Mouse (Mus musculus) liver, embryonic 11.5 days (tissue): ENCODE results near the gene Dpf2. TPM values are rescaled to one million over a fixed set of nuclear protein-coding genes. Genes with fewer than 3 reads are reported as not detected.
A peak's percentile ranks its signal among the peaks of the same experiment; 100 is the strongest.

Source experiments
- ATAC-seq: fragments of 200-750 bp; cut with Nextera tagmentation; replicated peaks from 2 replicates; pipeline ENCODE4 v1.8.0; 2017; ENCODE audit warnings: moderate number of reproducible peaks, mild to moderate bottlenecking, moderate TSS enrichment, moderate library complexity; ENCODE audit not compliant: low FRiP score
- DNase-seq: peaks from one replicate; pipeline ENCODE4 v3.0.0-alpha.2; 2017; ENCODE audit warnings: low spot score
- H3K27ac ChIP-seq: fragments of 300-500 bp; sonication (generic); 2 replicates; pipeline ENCODE4 v1.5.1; 2014; ENCODE audit warnings: mild to moderate bottlenecking, low read depth, low read length, control low read depth
- H3K27me3 ChIP-seq: fragments of 300-500 bp; sonication (generic); replicated peaks from 2 replicates; pipeline ENCODE4 v1.6.1; 2014; ENCODE audit warnings: low read length, mixed read lengths; ENCODE audit not compliant: control insufficient read depth, insufficient read depth
- H3K36me3 ChIP-seq: fragments of 300-500 bp; sonication (generic); 2 replicates; pipeline ENCODE4 v1.6.1; 2014; ENCODE audit warnings: mild to moderate bottlenecking, low read length, moderate library complexity, mixed read lengths; ENCODE audit not compliant: control insufficient read depth, insufficient read depth
- H3K4me1 ChIP-seq: fragments of 300-500 bp; sonication (generic); replicated peaks from 2 replicates; pipeline ENCODE4 v1.6.1; 2014; ENCODE audit warnings: low read length, mixed read lengths; ENCODE audit not compliant: control insufficient read depth, insufficient read depth
- H3K4me2 ChIP-seq: fragments of 300-500 bp; sonication (generic); 2 replicates; pipeline ENCODE4 v1.6.1; 2014; ENCODE audit warnings: mild to moderate bottlenecking, control low read depth, moderate library complexity
- H3K4me3 ChIP-seq: fragments of 300-500 bp; sonication (generic); 2 replicates; pipeline ENCODE4 v1.5.1; 2014; ENCODE audit warnings: low read depth, low read length, control low read depth
- H3K9ac ChIP-seq: fragments of 300-500 bp; sonication (generic); 2 replicates; pipeline ENCODE4 v1.6.1; 2014; ENCODE audit warnings: low read depth, low read length, control low read depth
- H3K9me3 ChIP-seq: fragments of 300-500 bp; sonication (generic); 2 replicates; pipeline ENCODE4 v1.6.1; 2016; ENCODE audit warnings: low read length, inconsistent platforms, mixed read lengths; ENCODE audit not compliant: control insufficient read depth
- WGBS: fragments of 180-500 bp; shearing (Covaris S2); extraction: QIAGEN DNeasy Blood & Tissue Kit; methylation state at CpG from one replicate; pipeline ENCODE4 v1.1.7; 2014; 5-methylcytosine and 5-hydroxymethylcytosine counted together
- polyA plus RNA-seq: library from polyadenylated mRNA; unstranded; fragments of >200 nt; fragmentation: Nextera tagmentation; extraction: Ambion mirVana; gene quantifications from 2 replicates; pipeline ENCODE4 v1.2.1, GENCODE M21; 2014

Gene Dpf2
- polyA plus RNA-seq, 1 experiment from 2014 or later, result 119 TPM

DNA sequence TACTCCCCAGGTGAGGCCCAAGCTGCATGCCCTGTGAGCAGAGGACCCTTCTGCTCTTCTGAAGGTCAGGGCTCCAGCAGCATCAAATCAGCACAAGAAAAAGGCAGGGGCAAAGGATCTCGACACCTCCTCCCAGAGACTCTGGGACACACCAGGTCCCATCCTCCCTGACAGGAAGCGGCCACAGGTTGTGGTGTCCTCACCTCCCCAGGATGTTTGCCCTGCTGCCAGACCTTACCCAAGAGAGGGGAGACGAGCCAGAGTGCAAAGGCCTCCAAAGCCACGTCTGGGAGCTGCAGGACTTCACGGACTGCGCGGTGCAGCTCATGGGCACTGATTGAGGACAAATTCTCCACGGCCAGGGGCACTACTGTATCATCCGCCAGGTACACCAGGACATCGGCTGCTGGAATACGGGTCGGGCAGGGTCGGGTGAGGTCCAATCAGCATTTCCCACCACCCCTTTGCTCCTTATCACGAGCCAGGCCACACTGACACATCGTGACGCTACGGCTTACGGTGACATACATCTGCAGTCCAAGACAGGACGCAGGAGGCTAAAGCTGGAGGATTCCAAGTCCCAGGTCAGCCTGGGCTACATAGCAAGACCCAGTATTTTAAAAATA, 39.8 kb downstream of the Dpf2 start:
- H3K4me3 ChIP-seq, result no peak overlapping the region
- 61% methylated on average over 19 of the region's 19 CpGs for WGBS
- no peak for DNase-seq
- no peak for ATAC-seq
- H3K36me3 ChIP-seq, result peaks cover 11% of the 10 kb centered on the region; the same call in 1 of the 2 replicates
- H3K4me1 ChIP-seq, result peaks cover 47% of the 10 kb centered on the region
- no peak overlapping the region for H3K27ac ChIP-seq
- H3K9me3 ChIP-seq, result no peaks in the 10 kb centered on the region
- H3K9ac ChIP-seq, result no peak overlapping the region
- H3K4me2 ChIP-seq, result peak overlapping the region; percentile 78
- H3K27me3 ChIP-seq, result no peaks in the 10 kb centered on the region

DNA sequence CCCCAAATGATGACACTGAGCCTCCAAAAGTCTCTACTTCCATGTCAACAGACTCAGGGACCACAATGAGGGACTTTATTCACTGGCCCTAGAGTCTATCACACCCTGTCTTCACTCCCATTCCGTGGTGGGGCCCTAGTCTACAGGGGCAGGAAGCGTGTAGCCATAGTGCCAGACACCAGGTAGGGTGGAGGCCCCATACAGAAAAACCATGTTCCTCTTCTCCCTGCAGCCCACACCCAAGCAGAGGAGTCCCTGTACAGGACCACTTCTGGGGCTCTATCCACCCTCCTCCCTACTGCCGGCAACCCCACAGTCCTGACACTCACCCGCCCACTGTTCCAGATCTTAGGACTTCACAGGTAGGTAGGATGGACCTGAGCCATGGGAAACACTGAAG, 40.3 kb downstream of the Dpf2 start:
- Histone ChIP-seq H3K27ac (no peak overlapping the region), H3K4me2 (peak overlapping the region; percentile 21; the same call in 1 of the 2 replicates), H3K4me1 (peaks cover 43% of the 10 kb centered on the region), H3K36me3 (peaks cover 11% of the 10 kb centered on the region; the same call in 1 of the 2 replicates), H3K9ac (no peak overlapping the region), H3K27me3 (no peaks in the 10 kb centered on the region), H3K9me3 (no peaks in the 10 kb centered on the region), H3K4me3 (no peak overlapping the region; the same call in 1 of the 2 replicates)
- DNase-seq (no peak), ATAC-seq (no peak)
- 67% methylated on average over 4 of the region's 4 CpGs for WGBS

DNA sequence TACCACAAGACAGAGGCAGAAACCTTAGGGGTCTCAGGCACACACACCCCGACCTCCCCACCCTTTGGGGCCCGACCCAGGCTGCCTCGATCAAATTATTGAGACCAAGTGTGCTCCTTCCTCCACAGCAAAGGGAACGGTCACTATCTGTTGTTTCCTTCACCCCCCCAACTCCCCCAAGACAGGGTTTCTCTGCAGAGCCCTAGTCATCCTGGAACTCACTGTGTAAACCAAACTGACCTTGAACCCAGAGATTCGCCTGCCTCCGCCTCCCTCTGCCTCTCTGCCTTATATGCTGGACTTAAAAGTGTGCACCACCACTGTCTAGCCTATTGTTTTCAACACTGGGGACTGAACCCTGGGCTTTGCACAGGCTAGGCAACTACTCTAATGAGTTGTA, 41.1 kb downstream of the Dpf2 start:
- 40% methylated on average over 6 of the region's 6 CpGs for WGBS
- DNase-seq, result no peak
- Histone ChIP-seq H3K4me2 (peak overlapping the region; percentile 44), H3K4me3 (no peak overlapping the region), H3K4me1 (peaks cover 43% of the 10 kb centered on the region), H3K36me3 (peaks cover 11% of the 10 kb centered on the region; the same call in 1 of the 2 replicates), H3K9me3 (no peaks in the 10 kb centered on the region), H3K27me3 (no peaks in the 10 kb centered on the region), H3K27ac (peak overlapping the region; percentile 82), H3K9ac (no peak overlapping the region)
- no peak for ATAC-seq

DNA sequence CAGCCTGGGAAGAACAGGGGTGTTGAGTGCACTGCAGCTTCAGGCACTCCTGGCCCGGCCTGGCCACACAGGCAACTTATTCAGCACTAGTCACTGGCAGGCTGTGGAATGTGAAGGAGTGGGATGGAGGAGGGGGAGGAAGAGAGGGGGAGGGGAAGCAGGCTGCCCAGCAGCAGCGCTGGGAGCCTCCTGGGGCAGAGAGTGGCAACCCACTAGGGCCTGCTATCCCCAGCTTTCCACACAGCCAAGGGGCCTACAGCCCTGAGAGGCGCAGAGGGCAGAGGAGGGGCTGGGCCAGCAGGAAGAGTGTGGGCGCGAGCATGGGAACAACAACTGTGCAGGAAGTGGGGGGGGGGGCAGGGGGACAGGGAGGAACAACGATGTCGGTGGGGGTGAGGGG, 41.5 kb downstream of the Dpf2 start:
- Histone ChIP-seq H3K27ac (peak overlapping the region; percentile 82), H3K27me3 (no peaks in the 10 kb centered on the region), H3K4me1 (peaks cover 43% of the 10 kb centered on the region), H3K4me2 (peak overlapping the region; percentile 44), H3K9me3 (no peaks in the 10 kb centered on the region), H3K4me3 (no peak overlapping the region), H3K36me3 (peaks cover 11% of the 10 kb centered on the region; the same call in 1 of the 2 replicates), H3K9ac (peak overlapping the region; percentile 44; the same call in 1 of the 2 replicates)
- ATAC-seq (peak; percentile 22; the same call in 1 of the 2 replicates), DNase-seq (peak; percentile 55)
- WGBS, result 24% methylated on average over 7 of the region's 7 CpGs

DNA sequence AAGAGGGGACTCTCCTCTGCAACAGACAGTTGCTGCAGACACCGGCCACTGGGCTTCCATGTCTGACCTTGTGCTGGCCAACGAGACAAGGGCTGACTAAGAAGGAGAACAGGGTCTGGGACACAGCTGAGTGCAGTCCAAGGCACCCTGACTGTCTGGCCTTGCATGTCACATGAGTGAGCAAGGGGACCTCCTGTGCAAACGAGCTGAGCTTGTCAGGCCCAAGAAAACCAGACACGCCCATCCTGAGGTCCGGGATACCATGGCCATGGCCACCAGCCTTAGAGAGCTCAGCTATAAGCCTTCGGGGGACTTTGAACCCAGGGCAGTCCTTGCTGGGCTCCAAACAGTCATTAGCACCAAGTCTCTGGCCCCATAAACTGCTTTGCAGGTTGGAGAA, 44.7 kb downstream of the Dpf2 start:
- no peak overlapping the region for H3K27ac ChIP-seq
- H3K9me3 ChIP-seq, result no peaks in the 10 kb centered on the region
- H3K4me2 ChIP-seq, result no peak overlapping the region
- no peak overlapping the region for H3K9ac ChIP-seq
- H3K4me1 ChIP-seq, result peaks cover 23% of the 10 kb centered on the region
- no peaks in the 10 kb centered on the region for H3K27me3 ChIP-seq
- 80% methylated on average over 6 of the region's 6 CpGs for WGBS
- ATAC-seq (no peak), DNase-seq (no peak)
- H3K4me3 ChIP-seq, result no peak overlapping the region
- peaks cover 32% of the 10 kb centered on the region for H3K36me3 ChIP-seq

DNA sequence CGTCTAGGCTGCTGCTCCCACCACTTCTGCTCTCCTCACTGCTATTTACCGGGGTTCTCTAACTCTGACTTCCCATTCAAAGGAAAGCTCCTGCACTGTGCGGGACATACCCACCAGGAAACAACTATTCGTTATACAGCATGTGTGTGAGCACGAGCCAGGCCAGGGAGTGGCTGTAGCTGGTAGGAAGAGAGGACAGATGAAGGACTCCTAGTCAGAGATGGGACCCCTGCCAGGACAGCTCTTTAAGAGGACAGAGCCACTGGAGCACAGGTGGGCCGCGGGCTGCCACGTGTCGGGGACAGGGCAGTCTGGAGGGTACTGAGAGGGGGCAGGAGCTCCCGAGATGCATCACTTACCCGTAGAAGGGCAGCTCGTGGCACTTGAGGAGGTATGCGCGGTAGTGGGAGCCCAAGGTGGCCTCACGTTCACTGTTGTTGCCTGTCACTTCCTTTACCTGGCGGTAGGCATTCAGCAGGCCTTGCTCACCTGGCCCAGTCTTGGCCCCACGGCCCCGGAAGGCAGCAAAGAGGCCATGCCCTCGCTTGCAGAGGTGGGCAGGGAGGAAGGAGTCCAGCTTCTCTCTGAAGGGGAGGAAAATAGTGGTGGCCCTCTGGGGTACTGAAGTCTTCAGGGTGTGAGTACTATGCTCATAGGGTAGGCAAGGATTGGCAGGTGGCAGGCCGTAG, 48.0 kb downstream of the Dpf2 start:
- no peak overlapping the region for H3K27ac ChIP-seq
- no peaks in the 10 kb centered on the region for H3K4me1 ChIP-seq
- ATAC-seq, result no peak
- no peak for DNase-seq
- H3K4me2 ChIP-seq, result no peak overlapping the region
- 92% methylated on average over 20 of the region's 20 CpGs for WGBS
- H3K9me3 ChIP-seq, result no peaks in the 10 kb centered on the region
- H3K4me3 ChIP-seq, result no peak overlapping the region
- no peak overlapping the region for H3K9ac ChIP-seq
- no peaks in the 10 kb centered on the region for H3K27me3 ChIP-seq
- H3K36me3 ChIP-seq, result peaks cover 50% of the 10 kb centered on the region

DNA sequence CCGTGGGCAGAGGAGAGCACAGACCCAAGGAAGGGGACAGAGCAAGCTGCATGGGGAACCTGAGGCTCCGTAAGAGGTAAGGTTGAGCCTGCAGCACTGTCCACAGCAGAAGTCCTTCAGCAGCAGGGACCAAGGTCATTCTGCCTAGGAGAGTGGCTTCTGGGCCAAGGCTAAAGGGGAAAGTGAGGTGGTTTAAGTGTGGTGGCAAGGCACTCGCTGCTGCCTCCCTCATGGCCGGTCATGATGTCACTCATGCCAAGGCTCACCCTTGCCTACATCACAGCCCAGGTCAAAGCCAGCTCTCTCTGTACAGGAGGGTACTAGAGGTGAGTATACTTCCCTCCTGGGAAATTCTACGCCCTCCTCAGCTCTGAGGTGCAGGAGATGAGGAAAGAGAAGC, 49.0 kb downstream of the Dpf2 start:
- H3K4me2 ChIP-seq, result no peak overlapping the region
- no peaks in the 10 kb centered on the region for H3K27me3 ChIP-seq
- no peak overlapping the region for H3K27ac ChIP-seq
- no peaks in the 10 kb centered on the region for H3K9me3 ChIP-seq
- 95% methylated on average over 5 of the region's 5 CpGs for WGBS
- H3K4me3 ChIP-seq, result no peak overlapping the region
- no peaks in the 10 kb centered on the region for H3K4me1 ChIP-seq
- H3K9ac ChIP-seq, result no peak overlapping the region
- DNase-seq (no peak), ATAC-seq (no peak)
- peaks cover 48% of the 10 kb centered on the region for H3K36me3 ChIP-seq

DNA sequence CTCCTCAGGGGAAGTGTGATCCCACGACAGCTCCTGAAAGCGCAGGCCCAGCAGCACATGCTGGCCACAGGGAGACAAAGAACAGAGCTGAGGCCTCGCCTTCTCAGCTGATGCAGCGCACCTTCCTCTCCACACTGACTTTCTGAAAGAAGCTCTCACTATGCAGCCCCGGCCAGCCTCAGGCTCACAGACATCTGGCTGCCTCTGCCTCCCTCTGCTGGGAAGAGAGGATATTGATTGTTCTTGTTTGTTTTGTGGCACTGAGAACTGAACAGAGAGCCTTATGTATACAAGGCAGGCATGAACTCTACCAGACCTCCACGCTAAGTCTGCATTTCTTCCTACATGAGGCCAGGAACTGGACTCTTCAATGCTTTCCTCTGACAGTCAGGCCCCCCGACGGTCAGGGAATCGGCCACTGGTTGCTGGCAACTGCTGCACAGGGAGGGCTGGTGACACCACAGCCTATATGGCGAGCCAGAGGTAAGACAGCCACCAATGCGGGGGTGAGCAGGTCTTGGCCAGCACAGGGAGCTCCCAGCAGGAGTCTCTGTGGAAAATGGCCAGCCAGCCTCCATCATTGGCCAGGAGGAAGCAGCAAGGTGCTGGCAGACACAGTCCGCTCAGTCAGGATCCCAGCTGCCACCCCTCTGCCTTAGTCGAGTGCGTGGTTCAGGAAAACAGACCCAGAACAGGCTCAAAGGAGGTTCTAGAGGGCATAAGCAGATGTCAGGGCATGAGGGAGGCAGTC, 50.3 kb downstream of the Dpf2 start:
- Histone ChIP-seq H3K9me3 (no peaks in the 10 kb centered on the region), H3K27ac (no peak overlapping the region), H3K4me2 (no peak overlapping the region), H3K4me1 (no peaks in the 10 kb centered on the region), H3K4me3 (no peak overlapping the region), H3K36me3 (peaks cover 53% of the 10 kb centered on the region), H3K9ac (no peak overlapping the region), H3K27me3 (no peaks in the 10 kb centered on the region)
- DNase-seq (no peak), ATAC-seq (no peak)
- 96% methylated on average over 14 of the region's 14 CpGs for WGBS
